Mouse (Mus musculus): Measurements from ENCODE around the gene Rasal2.

Rasal2 gene

DNA sequence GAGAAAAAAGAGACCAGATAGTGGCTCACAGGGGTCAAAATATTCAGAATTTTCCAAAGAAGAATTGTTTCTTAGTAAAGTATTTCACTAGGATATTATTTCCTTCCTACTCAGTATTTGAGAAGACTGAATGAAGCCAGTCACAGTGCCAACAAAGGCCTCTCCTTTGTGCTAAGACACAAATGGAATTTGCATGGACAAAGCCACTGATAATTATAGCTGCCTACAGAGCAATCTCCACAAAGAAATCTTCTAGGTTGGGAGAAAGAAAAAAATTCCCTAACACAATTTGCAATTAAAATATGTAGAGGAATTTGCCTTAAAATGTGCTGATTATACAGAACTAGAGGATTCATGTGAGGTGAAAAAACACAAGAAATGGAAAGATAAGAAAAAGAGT lies 258.6 kb downstream of the Rasal2 start:
- DNase-seq (ENCODE audit: extremely low read depth, insufficient read length, low spot score): no peak

GRCm38 (mm10) chr1:157150107-157150506 lies 262.3 kb downstream of the Rasal2 start:
- no peak for DNase-seq (ENCODE audit: extremely low read depth, insufficient read length, low spot score)

GRCm38 (mm10) chr1:157144621-157145020 lies 267.8 kb downstream of the Rasal2 start:
- DNase-seq (ENCODE audit: extremely low read depth, insufficient read length, low spot score): no peak

DNA sequence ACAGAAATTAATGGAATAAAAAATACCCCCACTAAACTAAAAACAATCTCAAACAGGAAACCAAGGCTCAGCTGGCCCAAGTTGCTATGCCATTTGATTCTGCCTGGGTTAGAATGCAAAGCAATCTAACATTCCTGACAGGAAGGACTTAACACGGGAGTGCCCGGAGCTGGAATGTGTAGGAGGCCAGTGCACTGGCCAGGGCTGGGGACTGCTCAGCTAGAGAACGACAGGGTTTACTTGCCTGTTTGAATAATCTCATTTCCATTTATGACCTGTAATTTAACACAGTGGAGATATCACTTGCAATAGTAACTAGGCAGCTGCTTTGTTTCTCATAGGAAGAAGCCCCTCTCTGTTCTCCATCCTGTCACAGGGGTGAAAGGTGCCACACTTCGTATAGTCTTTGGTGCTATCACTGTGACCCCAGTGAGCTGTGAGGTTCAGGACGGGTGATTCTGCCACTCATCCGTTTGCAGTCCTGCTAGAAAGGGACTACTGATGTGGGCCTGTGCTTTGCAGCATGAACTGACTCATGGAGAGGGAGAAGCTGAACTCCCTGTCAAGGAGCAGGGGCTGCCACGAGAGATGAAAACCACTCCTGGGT lies 269.0 kb downstream of the Rasal2 start:
- no peak for DNase-seq (ENCODE audit: extremely low read depth, insufficient read length, low spot score)

DNA sequence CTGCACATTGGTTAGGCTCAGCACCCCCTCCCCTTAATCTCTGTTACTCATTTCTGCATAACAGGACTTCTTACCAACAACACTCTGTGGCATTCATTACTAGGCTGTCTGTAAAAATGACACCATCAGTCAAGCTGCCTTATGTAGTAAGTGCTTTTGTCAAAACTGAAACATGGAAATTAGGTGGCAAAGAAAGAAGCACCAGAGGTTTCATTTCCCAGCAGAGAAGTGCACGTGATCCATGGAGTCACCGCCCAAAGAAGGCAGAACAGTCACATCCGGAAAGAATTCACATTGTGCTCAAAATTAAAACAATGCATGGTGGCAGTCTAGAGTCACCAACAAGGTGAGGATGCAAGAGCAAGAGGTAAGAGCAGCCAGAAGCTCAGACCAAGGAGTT lies 271.4 kb downstream of the Rasal2 start:
- DNase-seq (ENCODE audit: extremely low read depth, insufficient read length, low spot score): no peak

- no peak for DNase-seq (ENCODE audit: extremely low read depth, insufficient read length, low spot score)
Observed at GRCm38 (mm10) chr1:157137854-157138241, 274.5 kb downstream of the Rasal2 start.

GRCm38 (mm10) chr1:157137132-157137853 lies 275.1 kb downstream of the Rasal2 start:
- no peak for DNase-seq (ENCODE audit: extremely low read depth, insufficient read length, low spot score)

GRCm38 (mm10) chr1:157128219-157128618 lies 284.2 kb downstream of the Rasal2 start:
- DNase-seq (ENCODE audit: extremely low read depth, insufficient read length, low spot score): no peak

DNA sequence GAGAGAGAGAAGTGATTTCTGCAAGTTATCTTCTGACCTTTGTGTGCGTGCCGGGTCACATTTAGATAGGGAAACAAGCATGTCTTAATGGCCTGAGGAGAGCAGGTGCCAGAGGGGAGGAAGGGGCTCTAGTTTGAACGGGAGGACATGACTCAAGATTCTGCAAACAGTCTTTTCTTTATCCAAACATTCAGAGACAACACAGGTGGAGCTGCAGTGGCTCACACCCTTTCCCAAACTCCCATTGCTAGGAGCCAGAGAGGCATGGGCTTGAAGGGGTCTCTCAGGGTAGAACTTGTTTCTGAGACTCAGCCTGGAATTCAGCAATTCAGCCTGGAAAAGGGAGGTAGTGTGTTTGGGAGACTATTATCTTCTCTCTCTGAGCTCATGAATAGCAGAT lies 288.6 kb downstream of the Rasal2 start:
- DNase-seq (ENCODE audit: extremely low read depth, insufficient read length, low spot score): no peak

GRCm38 (mm10) chr1:157119168-157119567 lies 293.2 kb downstream of the Rasal2 start:
- no peak for DNase-seq (ENCODE audit: extremely low read depth, insufficient read length, low spot score)

DNA sequence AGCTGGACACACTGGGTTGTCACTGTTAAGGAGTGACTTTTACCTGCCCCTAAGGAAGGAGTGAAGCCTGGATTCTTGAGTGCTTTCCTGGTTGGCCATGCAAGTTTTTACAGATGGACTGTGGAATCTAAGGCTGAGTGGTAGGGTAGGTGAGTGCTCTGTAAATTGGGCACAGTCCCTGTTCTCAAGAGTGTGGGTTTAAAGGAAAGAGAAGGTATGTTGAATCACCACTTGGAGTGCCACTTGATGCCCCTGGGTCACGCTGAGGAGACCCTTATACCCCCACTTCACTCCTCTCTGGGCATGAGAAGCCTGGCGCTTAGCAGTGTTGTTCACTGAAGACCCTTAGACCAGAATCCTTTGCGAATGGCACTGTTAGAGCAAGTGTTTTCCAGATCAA lies 295.0 kb downstream of the Rasal2 start:
- no peak for DNase-seq (ENCODE audit: extremely low read depth, insufficient read length, low spot score)

GRCm38 (mm10) chr1:157114492-157114891 lies 297.9 kb downstream of the Rasal2 start:
- no peak for DNase-seq (ENCODE audit: extremely low read depth, insufficient read length, low spot score)

DNA sequence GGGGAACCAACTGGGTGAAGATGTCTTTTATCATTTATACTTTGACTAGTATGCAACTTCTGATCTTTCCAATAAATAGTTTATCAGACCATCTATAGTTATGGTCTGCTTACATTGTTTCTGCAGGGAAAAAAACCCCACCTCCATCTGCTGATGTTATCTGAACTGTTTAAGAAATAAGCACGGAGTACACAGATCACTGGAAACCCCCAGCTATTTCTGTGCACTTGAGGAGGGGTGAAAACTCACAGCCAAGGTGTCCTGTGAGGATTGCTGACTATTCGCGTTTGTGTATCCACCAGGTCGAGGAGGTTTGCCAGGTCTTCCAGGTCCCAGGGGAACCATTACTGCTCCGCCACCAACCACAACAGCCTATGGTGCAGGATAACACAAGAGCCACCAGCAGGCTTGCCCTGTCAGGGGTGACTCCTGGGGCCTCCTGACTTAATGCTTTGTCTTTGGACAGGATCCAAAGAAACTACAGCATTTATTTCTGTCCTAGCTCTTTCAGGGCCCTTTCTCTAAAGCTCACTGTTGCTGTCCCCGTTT lies 302.0 kb downstream of the Rasal2 start:
- DNase-seq (ENCODE audit: extremely low read depth, insufficient read length, low spot score): no peak

GRCm38 (mm10) chr1:157108580-157108979 lies 303.8 kb downstream of the Rasal2 start, which contains the start of gene Tex35:
Gene Tex35 (minus strand): TSS chr1:157108680.
- no peak for DNase-seq (ENCODE audit: extremely low read depth, insufficient read length, low spot score)

GRCm38 (mm10) chr1:157101122-157101865 lies 311.1 kb downstream of the Rasal2 start:
- no peak for DNase-seq (ENCODE audit: extremely low read depth, insufficient read length, low spot score)

- no peak for DNase-seq (ENCODE audit: extremely low read depth, insufficient read length, low spot score)
Observed at GRCm38 (mm10) chr1:157095534-157095933, 316.9 kb downstream of the Rasal2 start.

DNA sequence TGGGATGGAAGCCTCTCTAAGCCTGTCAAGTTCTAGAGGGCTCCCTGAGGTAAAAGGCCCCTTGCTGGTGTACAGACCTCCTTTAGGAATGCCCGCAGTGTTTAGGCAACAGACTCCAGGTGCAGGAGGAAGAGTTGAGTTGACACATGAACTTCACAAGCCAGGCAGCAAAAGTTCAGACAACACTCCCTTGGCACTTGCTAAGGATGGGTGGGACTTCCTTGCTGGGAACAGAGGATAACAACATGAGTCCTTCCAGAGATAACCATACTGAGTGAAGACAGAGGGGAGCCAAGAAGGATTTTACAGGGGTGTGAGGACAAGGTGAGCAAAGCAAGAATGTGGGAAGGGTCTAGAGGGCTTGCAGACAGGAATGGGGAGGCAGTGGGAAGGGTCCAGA lies 319.8 kb downstream of the Rasal2 start:
- DNase-seq (ENCODE audit: extremely low read depth, insufficient read length, low spot score): no peak

GRCm38 (mm10) chr1:157092140-157092539 lies 320.3 kb downstream of the Rasal2 start:
- DNase-seq (ENCODE audit: extremely low read depth, insufficient read length, low spot score): no peak

- DNase-seq (ENCODE audit: extremely low read depth, insufficient read length, low spot score): no peak
Observed at GRCm38 (mm10) chr1:157090835-157091234, 321.6 kb downstream of the Rasal2 start.

GRCm38 (mm10) chr1:157086097-157086994 lies 326.0 kb downstream of the Rasal2 start:
- peak; percentile 56 for DNase-seq (ENCODE audit: extremely low read depth, insufficient read length, low spot score)

All from 3134 (cell line).